Mouse (Mus musculus): Measurements from ENCODE around the gene Tph2. TPM values are rescaled to one million over a fixed set of nuclear protein-coding genes. Genes with fewer than 3 reads are reported as not detected.

The Tph2 gene
- not detected in 2 replicates for polyA plus RNA-seq (2012; rRNA removed; ENCODE audit: low replicate concordance)

GRCm38 (mm10) chr10:115184697-115185096 is at the start of gene Tph2:
TSS of gene Tph2 (minus strand) at chr10:115185022.

Other genes starting within 250 kb of the Tph2 start
- 2.3 and 2.9 TPM in 2 replicates for gene Tbc1d15, start 66.4 kb upstream of the Tph2 start, polyA plus RNA-seq (2012; rRNA removed; ENCODE audit: low replicate concordance)
- 28.6 and 40.6 TPM in 2 replicates for gene Rab21, start 130.6 kb upstream of the Tph2 start, polyA plus RNA-seq (2012; rRNA removed; ENCODE audit: low replicate concordance)
- 22.4 and 38.9 TPM in 2 replicates for gene Tmem19, start 177.5 kb upstream of the Tph2 start, polyA plus RNA-seq (2012; rRNA removed; ENCODE audit: low replicate concordance)
- 2.0 and 7.6 TPM in 2 replicates for gene Thap2, start 199.4 kb upstream of the Tph2 start, polyA plus RNA-seq (2012; rRNA removed; ENCODE audit: low replicate concordance)
- 3.6 and 3.9 TPM in 2 replicates for gene Zfc3h1, start 199.9 kb upstream of the Tph2 start, polyA plus RNA-seq (2012; rRNA removed; ENCODE audit: low replicate concordance)

Data from duodenum, adult 2 months (tissue).